Comparison of ENCODE assay signal across 15 mouse cellular contexts in the genomic region with DNA sequence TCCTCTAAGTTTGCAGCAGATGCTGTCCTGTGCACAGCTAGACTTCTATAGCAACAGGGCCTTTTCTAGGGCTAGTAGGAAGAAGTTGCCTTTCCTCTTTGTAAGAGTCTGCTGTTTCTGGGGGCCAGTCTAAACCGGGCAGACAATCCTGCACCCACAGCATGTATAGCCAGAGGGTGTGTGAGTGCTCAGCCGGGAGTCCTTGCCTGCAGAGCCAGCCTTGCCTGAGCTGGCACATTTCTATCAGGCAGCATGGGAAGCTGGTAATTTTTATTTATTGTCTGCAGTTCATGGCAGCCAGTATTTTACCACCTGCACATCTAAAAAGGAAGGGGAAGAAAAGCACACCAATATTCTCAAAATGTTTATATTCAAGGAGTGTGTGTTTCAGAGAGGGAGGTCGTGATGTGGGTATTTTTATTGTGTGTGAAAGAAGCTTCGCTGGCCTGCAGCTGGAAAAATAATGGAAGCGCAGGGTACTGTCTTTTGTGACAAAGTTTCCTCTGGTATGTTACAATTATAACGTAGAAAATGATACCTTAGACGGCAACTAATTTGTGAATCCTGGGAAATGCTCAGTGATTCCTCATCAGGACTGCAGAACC.
A peak's percentile ranks its signal among the peaks of the same experiment; 100 is the strongest.
DNase-seq lines count a peak whose midpoint lies in the region; ATAC-seq and TF ChIP-seq lines count a peak whose summit lies in the region.
"Had no signal": no experiment of that assay in that cellular context is flagged by ENCODE, and none has a peak within 500 bp of the region (broad histone marks: within the 10 kb centered on the region; RNA-seq: fewer than 3 reads in every experiment).

No protein-coding gene starts in this region.

- no peak overlapping the region for H3K9ac ChIP-seq in forebrain, embryonic 11.5 days (ENCODE audit: low read length)
- 0 out of 2 replicates have a peak overlapping the region, but pooled peaks have one; percentile 9 for H3K9ac ChIP-seq in hindbrain, embryonic 13.5 days
- no peak overlapping the region for H3K9ac ChIP-seq in midbrain, embryonic 15.5 days
- H3K9ac ChIP-seq: heart, embryonic 13.5 days had no signal

- 7% methylated on average over 7 of the region's 7 CpGs for WGBS in forebrain, embryonic 11.5 days
- WGBS in hindbrain, embryonic 13.5 days: 10% methylated on average over 7 of the region's 7 CpGs
- 11% methylated on average over 7 of the region's 7 CpGs for WGBS in midbrain, embryonic 15.5 days

- H3K36me3 ChIP-seq in forebrain, embryonic 11.5 days (ENCODE audit: control insufficient read depth, insufficient read depth, low read length): no peaks in the 10 kb centered on the region
- no peaks in the 10 kb centered on the region for H3K36me3 ChIP-seq in hindbrain, embryonic 13.5 days
- H3K36me3 ChIP-seq in midbrain, embryonic 15.5 days (replicated peaks): no peaks in the 10 kb centered on the region
- H3K36me3 ChIP-seq: heart, embryonic 13.5 days had no signal

- no peaks in the 10 kb centered on the region; the same call in 1 of the 2 replicates for H3K9me3 ChIP-seq in forebrain, embryonic 11.5 days (ENCODE audit: control insufficient read depth, low read length)
- 0 out of 2 replicates have a peak, but pooled peaks cover 4% of the 10 kb centered on the region for H3K9me3 ChIP-seq in hindbrain, embryonic 13.5 days
- no peaks in the 10 kb centered on the region for H3K9me3 ChIP-seq in midbrain, embryonic 15.5 days
- H3K9me3 ChIP-seq: heart, embryonic 13.5 days had no signal

- no peak overlapping the region for H3K4me3 ChIP-seq in forebrain, embryonic 11.5 days (ENCODE audit: low read depth, low read length)
- H3K4me3 ChIP-seq in hindbrain, embryonic 13.5 days: no peak overlapping the region
- no peak overlapping the region for H3K4me3 ChIP-seq in midbrain, embryonic 15.5 days
- H3K4me3 ChIP-seq: heart, embryonic 13.5 days had no signal

- peaks cover 5% of the 10 kb centered on the region; the same call in 1 of the 2 replicates for H3K4me1 ChIP-seq in forebrain, embryonic 11.5 days (replicated peaks; ENCODE audit: control insufficient read depth, insufficient read depth, low read length)
- peaks cover 8% of the 10 kb centered on the region; the same call in 1 of the 2 replicates for H3K4me1 ChIP-seq in hindbrain, embryonic 13.5 days (replicated peaks)
- H3K4me1 ChIP-seq in midbrain, embryonic 15.5 days: peaks cover 8% of the 10 kb centered on the region; the same call in 1 of the 2 replicates
- H3K4me1 ChIP-seq: heart, embryonic 13.5 days had no signal

- intact Hi-C loops in left cerebral cortex, postnatal 14 days (cut with DNase I): no loop called here

- TF ChIP-seq CTCF in brain, embryonic 14.5 days (IDR thresholded peaks at IDR 0.05; ENCODE audit: borderline replicate concordance, extremely low read depth, insufficient read depth, insufficient read length): no peak

- no peaks in the 10 kb centered on the region for H3K27me3 ChIP-seq in forebrain, embryonic 11.5 days (ENCODE audit: control insufficient read depth, insufficient read depth, low read length)
- H3K27me3 ChIP-seq in hindbrain, embryonic 13.5 days: no peaks in the 10 kb centered on the region
- no peaks in the 10 kb centered on the region for H3K27me3 ChIP-seq in midbrain, embryonic 15.5 days (replicated peaks)
- H3K27me3 ChIP-seq: heart, embryonic 13.5 days had no signal

- no peak overlapping the region for H3K27ac ChIP-seq in forebrain, embryonic 11.5 days (ENCODE audit: low read depth, low read length)
- 0 out of 2 replicates have a peak overlapping the region, but pooled peaks have one; percentile 26 for H3K27ac ChIP-seq in hindbrain, embryonic 13.5 days
- H3K27ac ChIP-seq in midbrain, embryonic 15.5 days: no peak overlapping the region
- H3K27ac ChIP-seq: heart, embryonic 13.5 days had no signal

- peak; percentile 61; the same call in 1 of the 2 replicates for ATAC-seq in forebrain, embryonic 11.5 days (replicated peaks; ENCODE audit: low FRiP score)
- ATAC-seq in hindbrain, embryonic 13.5 days (ENCODE audit: low FRiP score): no peak
- peak; percentile 62; the same call in 1 of the 2 replicates for ATAC-seq in midbrain, embryonic 15.5 days (replicated peaks)
- ATAC-seq: lung, postnatal 0 days had no signal

- TF ChIP-seq POLR2A in brain, embryonic 14.5 days (IDR thresholded peaks at IDR 0.05; ENCODE audit: borderline replicate concordance, extremely low read depth, insufficient read depth, insufficient read length, poor library complexity, severe bottlenecking): no peak

- 0 out of 2 replicates have a peak overlapping the region, but pooled peaks have one; percentile 18 for H3K4me2 ChIP-seq in forebrain, embryonic 11.5 days (ENCODE audit: low read depth, low read length, severe bottlenecking)
- H3K4me2 ChIP-seq in hindbrain, embryonic 13.5 days: no peak overlapping the region
- H3K4me2 ChIP-seq in midbrain, embryonic 15.5 days: no peak overlapping the region
- H3K4me2 ChIP-seq: heart, embryonic 13.5 days; liver, embryonic 11.5 days had no signal

- peak; percentile 50 for DNase-seq in brain, embryonic 14.5 days (ENCODE audit: low read depth)
- DNase-seq in forebrain, embryonic 11.5 days (ENCODE audit: low spot score): peak; percentile 56
- DNase-seq in left cerebral cortex, postnatal 14 days (ENCODE audit: low spot score in 2 of 2): no peak
- no peak for DNase-seq in ovary, postnatal 36 days (ENCODE audit: low spot score)
- DNase-seq in gastrocnemius, postnatal 10 days: no peak
- no peak for DNase-seq in left cerebral cortex, adult 8-10 months (ENCODE audit: low spot score in 2 of 2)
- DNase-seq: cerebellum, adult 9-10 months; kidney, adult 9 months; right cerebral cortex, postnatal 4 days; thymus, postnatal 14 days had no signal

Comparison
In these comparisons a context has a peak if more than half of its experiments do, and no peak if none do; other contexts are left out.
1. DNase-seq: peak in brain, embryonic 14.5 days (single experiment) and forebrain, embryonic 11.5 days (single experiment); none in left cerebral cortex, postnatal 14 days (0 of 2), ovary, postnatal 36 days (single experiment), gastrocnemius, postnatal 10 days (single experiment) and left cerebral cortex, adult 8-10 months (0 of 2).